Mouse (Mus musculus) c-Kit-positive CD71-negative TER-119-negative erythroid progenitor cells, embryonic 14.5 days (primary cell): Measurements from ENCODE around the gene Cnn3.

Source experiments
- DNase-seq: peaks from one replicate; pipeline ENCODE4 v3.0.0-alpha.2; 2013; ENCODE audit warnings: low read depth

The Cnn3 gene

DNA sequence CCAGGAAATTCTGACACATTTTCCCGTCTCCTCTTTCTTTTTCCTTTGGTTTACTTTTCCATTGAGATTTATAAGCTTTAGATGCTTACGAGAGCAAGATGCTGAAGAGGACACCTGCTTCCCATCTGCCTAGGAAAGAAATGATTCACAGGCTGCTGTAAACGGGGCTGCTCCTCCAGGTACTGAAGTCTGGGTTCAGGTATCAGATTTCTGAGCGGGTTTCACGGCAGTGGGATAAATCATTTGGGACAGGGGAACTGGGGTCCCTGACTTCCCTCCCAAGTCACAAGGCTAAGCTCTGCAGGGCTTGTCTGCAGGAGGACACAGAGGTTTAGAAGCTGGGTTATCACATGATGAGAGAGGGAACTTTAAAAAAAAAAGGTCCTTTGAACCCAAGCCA, 65.7 kb downstream of the Cnn3 start:
- no peak for DNase-seq

DNA sequence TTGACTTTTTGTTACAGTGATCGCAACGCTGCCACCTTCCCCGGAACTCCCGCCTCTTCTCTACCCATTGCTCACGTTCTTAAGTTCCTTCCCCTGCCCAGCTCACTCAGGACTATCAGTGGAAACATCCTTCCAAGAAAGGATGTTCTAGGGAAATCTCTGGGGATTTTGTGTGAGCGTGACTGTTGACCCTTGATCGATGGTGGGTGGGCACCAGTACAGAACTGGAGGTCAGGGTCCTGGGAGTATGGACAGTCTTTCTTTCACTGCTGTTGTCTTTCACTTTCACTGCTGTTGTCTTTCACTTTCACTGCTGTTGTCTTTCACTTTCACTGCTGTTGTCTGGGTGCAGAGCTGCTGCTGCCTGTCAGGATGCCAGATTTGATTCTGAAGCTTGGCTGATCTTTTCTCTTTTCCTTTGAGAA, 67.7 kb downstream of the Cnn3 start:
- DNase-seq: no peak

DNA sequence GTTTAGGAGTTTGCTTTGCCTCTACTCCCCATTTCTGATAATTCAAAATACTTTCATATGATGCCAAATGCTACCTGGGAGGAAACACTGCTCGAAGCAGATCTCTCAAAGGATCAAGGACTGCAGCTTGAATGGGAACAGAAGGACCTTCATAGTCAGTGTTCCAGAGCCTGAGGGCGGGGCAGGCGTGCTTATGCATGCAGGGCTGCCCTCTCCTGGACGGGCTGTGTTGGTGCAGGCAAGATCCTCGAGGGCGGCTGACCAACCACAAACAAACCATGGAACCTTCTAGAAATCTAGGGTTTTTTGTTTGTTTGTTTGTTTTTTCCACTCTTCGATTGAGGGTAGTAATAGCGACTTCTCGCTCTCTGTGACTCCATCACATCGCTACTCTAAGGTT, 73.9 kb downstream of the Cnn3 start:
- DNase-seq: peak; percentile 44

DNA sequence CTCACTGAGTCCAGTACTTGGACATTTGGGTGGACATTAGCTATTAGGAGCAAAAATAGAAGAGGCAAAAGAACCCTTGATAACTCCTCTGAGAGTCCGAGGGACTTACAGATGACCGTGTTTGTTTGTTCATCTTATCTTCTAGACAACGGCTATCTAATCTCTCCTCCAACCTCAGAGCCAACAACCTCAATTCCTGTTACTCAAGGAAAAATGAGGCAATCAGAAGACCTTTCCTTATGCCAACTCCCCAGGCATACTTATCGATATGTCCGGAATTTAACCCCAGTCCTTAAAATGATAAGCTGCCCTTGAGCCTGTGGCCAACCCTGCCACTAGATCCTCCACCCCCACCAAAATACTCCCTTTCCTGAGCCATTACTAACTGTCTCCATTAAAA, 74.4 kb downstream of the Cnn3 start:
- no peak for DNase-seq

DNA sequence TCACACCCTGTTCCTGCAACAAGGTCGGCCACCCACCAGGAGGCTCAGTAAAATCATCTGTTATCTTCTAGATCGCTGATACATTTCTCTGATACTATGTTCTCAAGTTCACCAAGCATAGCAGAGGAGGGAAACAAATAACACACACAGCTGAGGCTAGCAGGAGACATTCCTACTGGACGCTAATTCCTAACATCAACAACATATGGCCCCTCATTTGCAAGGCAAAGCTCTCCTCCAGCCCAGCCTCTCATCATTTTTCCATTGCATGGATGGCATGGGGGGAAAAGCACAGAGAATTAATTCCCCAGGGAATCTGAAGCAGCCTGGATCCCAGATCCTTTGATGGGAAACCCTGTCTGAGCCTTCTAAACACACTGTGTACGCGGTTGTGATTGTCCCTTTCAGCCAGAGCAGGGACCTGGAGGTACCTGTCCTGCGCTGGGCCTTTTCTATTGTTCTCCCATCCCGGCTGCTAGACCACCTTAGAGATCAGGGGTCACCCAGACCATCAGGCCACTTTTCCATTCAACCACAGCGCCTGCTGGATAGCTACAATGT, 78.7 kb downstream of the Cnn3 start:
- DNase-seq: no peak

DNA sequence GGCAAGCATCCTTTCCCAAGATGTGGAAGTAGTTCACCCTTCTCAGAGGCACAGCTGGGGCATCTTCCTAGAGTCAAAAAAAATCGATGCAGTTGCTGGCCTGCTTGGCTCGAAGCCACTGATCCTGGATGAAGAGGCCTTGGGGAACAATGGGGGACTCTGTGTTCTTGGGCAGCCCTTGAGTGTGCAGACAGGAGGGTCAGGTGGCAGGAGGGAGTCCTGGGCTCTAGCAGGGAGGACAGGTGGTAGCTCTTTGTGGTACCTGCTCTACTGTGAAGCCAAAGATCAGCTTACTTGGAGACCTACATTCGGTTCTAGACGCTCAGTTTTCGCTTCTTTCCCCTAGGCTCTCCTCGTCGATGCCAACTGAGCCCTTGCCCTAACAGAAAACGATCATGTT, 79.9 kb downstream of the Cnn3 start:
- no peak for DNase-seq

DNA sequence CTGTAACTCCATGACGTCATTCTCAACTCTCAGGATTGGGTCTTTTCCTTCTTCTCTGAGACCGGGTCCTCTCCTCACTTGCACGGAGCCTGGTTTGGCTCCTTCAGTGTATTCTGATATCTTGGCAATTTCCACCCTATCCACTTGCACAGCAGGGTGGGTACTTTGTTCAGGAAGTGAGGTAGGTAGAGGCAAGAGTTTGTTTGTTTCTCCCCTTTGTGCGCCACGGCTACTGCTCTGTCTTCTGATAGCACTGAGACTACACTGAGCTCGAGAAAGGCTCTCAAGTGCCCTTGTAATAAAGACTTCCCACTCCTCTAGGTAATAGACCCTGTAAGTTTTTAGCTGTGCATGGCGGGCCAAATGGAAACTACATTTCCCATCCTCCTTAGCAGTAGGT, 80.5 kb downstream of the Cnn3 start:
- DNase-seq: no peak

DNA sequence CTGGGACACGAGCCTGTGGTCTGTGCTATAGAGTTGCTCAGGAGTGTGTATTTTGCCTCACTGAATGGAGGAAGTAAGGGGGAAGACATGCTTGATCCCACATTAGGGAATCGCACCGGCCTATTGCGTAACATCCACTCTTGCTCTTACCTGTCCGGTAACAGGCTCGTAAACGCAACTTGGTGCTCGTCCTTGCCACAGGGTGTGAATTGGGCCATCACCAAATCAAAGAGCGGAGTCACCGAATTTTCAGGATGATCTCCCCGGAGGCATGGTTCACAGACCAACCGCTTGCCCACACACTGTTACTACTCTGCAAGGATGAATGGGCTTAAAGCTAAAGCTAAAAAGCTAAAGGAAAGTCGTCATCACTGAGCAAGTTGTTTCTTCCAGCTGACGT, 81.4 kb downstream of the Cnn3 start:
- DNase-seq: no peak
